Mouse (Mus musculus) embryonic facial prominence, embryonic 10.5 days (tissue): Measurements from ENCODE around the gene Aff1. TPM values are rescaled to one million over a fixed set of nuclear protein-coding genes. Genes with fewer than 3 reads are reported as not detected.

Source experiments
- DNase-seq: peaks from one replicate; pipeline ENCODE4 v3.0.0-alpha.2; 2017; ENCODE audit warnings: low spot score
- H3K27ac ChIP-seq: fragments of 300-500 bp; sonication (generic); replicated peaks from 2 replicates; pipeline ENCODE4 v1.5.1; 2016; ENCODE audit warnings: mild to moderate bottlenecking
- H3K27me3 ChIP-seq: fragments of 300-500 bp; sonication (generic); replicated peaks from 2 replicates; pipeline ENCODE4 v1.6.1; 2016; ENCODE audit warnings: low read depth, mild to moderate bottlenecking; ENCODE audit not compliant: poor library complexity, severe bottlenecking
- H3K36me3 ChIP-seq: fragments of 300-500 bp; sonication (generic); replicated peaks from 2 replicates; pipeline ENCODE4 v1.6.1; 2016; ENCODE audit warnings: mild to moderate bottlenecking, moderate library complexity
- H3K4me1 ChIP-seq: fragments of 300-500 bp; sonication (generic); 2 replicates; pipeline ENCODE4 v1.6.1; 2016
- H3K4me3 ChIP-seq: fragments of 300-500 bp; sonication (generic); 2 replicates; pipeline ENCODE4 v1.5.1; 2016; ENCODE audit warnings: mild to moderate bottlenecking, moderate library complexity
- H3K9me3 ChIP-seq: fragments of 300-500 bp; sonication (generic); 2 replicates; pipeline ENCODE4 v1.6.1; 2016; ENCODE audit warnings: mild to moderate bottlenecking
- WGBS: fragments of 180-500 bp; shearing (Covaris S2); methylation state at CpG from one replicate; pipeline ENCODE4 v1.1.7; 2016; 5-methylcytosine and 5-hydroxymethylcytosine counted together
- polyA plus RNA-seq: library from polyadenylated mRNA; unstranded; fragments of >200 nt; fragmentation: Nextera tagmentation; extraction: Ambion mirVana; gene quantifications from 2 replicates; pipeline ENCODE4 v1.2.1, GENCODE M21; 2016

Aff1 gene
- polyA plus RNA-seq, 1 experiment from 2014 or later, result 4.0 TPM

DNA sequence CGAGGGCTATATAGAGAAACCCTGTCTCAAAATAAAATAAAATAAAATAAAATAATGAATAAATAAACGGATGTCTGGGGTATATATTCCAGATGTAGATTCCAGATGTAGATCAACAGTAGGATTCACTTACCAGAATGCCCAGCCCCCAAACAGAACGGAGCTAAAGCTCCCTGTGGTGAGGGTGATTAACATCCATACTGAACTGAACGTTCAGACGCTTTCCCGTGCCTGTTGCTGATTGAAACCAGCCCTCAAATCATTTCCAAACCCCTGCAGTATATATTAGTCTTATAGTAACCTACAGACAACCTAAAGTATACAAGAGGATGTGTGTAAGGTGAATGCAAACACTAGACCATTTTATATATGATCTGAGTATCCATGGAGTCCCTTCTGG, 17.7 kb upstream of the Aff1 start:
- no peaks in the 10 kb centered on the region for H3K36me3 ChIP-seq
- no peak overlapping the region for H3K27ac ChIP-seq
- H3K4me3 ChIP-seq, result no peak overlapping the region
- peaks cover 5% of the 10 kb centered on the region for H3K4me1 ChIP-seq
- no peaks in the 10 kb centered on the region for H3K9me3 ChIP-seq
- 41% methylated on average over 6 of the region's 6 CpGs for WGBS
- peak; percentile 35 for DNase-seq
- H3K27me3 ChIP-seq, result 0 out of 2 replicates have a peak, but pooled peaks cover 3% of the 10 kb centered on the region

DNA sequence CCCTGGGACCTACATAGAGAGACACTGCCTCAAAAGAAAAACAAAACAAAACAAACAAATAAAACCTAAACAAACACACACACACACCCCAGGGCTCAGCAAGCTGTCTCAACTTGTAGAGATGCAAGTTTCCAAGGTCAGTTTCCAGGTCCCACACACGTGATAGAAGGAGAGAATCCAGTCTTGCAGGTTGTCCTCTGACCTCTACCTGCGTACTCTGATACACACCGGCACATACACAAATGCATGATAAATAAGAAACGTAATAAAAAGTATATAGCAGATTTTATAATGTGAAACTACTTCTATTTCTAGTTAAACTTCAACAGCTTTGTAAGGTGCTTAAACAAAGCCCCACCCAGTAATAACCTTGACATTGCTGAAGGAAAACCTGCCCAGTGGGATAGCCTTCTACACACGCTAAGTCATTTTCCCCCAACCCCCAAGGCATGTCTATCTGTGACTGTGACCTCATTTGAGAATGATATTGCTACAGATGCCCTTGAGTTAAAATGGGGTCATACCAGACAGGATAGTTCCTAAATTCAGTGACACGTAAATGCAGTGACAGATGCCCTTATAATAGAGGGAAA, 15.8 kb upstream of the Aff1 start:
- no peak overlapping the region for H3K4me3 ChIP-seq
- H3K27ac ChIP-seq, result no peak overlapping the region
- peaks cover 1% of the 10 kb centered on the region; the same call in 1 of the 2 replicates for H3K4me1 ChIP-seq
- no peaks in the 10 kb centered on the region for H3K36me3 ChIP-seq
- no peaks in the 10 kb centered on the region for H3K9me3 ChIP-seq
- no peak for DNase-seq
- WGBS, result 88% methylated on average over 6 of the region's 6 CpGs
- H3K27me3 ChIP-seq, result 0 out of 2 replicates have a peak, but pooled peaks cover 3% of the 10 kb centered on the region

GRCm38 (mm10) chr5:103677894-103678293, 14.3 kb upstream of the Aff1 start:
- H3K9me3 ChIP-seq, result no peaks in the 10 kb centered on the region
- H3K27me3 ChIP-seq, result no peaks in the 10 kb centered on the region
- H3K27ac ChIP-seq, result no peak overlapping the region
- DNase-seq, result no peak
- no peak overlapping the region for H3K4me3 ChIP-seq
- no peaks in the 10 kb centered on the region; the same call in 1 of the 2 replicates for H3K4me1 ChIP-seq
- no peaks in the 10 kb centered on the region for H3K36me3 ChIP-seq
- 77% methylated on average over 6 of the region's 6 CpGs for WGBS

DNA sequence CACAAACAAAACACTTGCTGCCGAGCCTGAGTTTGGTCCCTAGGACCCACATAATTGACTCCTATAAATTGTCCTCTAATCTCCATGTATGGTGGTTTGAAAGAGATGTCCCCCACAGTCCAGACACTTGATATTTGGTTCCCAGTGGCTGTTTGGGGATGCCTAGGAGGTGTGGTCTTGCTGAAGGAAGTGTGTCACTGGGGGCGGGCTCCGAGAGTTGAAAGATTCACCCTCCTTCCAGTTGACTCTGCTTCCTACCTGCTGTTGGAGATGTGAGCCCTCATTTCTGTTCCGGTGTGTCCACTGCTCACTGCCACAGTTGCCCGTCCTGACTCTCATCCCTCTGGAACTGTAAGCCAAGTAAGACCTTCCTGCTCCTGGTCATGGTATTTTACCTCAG, 13.2 kb upstream of the Aff1 start:
- DNase-seq, result no peak
- Histone ChIP-seq H3K9me3 (no peaks in the 10 kb centered on the region), H3K4me3 (no peak overlapping the region), H3K27me3 (no peaks in the 10 kb centered on the region), H3K4me1 (no peaks in the 10 kb centered on the region; the same call in 1 of the 2 replicates), H3K27ac (no peak overlapping the region), H3K36me3 (no peaks in the 10 kb centered on the region)
- WGBS, result 92% methylated on average over 5 of the region's 5 CpGs

GRCm38 (mm10) chr5:103680381-103680780, 11.8 kb upstream of the Aff1 start:
- H3K27ac ChIP-seq, result no peak overlapping the region
- no peaks in the 10 kb centered on the region; the same call in 1 of the 2 replicates for H3K4me1 ChIP-seq
- DNase-seq, result peak; percentile 70
- WGBS, result 41% methylated on average over 4 of the region's 4 CpGs
- H3K9me3 ChIP-seq, result no peaks in the 10 kb centered on the region
- no peaks in the 10 kb centered on the region for H3K27me3 ChIP-seq
- no peaks in the 10 kb centered on the region for H3K36me3 ChIP-seq
- H3K4me3 ChIP-seq, result no peak overlapping the region

- Histone ChIP-seq H3K9me3 (no peaks in the 10 kb centered on the region), H3K36me3 (no peaks in the 10 kb centered on the region), H3K4me3 (no peak overlapping the region), H3K27ac (no peak overlapping the region), H3K27me3 (no peaks in the 10 kb centered on the region), H3K4me1 (no peaks in the 10 kb centered on the region; the same call in 1 of the 2 replicates)
- no peak for DNase-seq
- 45% methylated on average over 3 of the region's 3 CpGs for WGBS
Observed at GRCm38 (mm10) chr5:103681824-103682223, 10.3 kb upstream of the Aff1 start.

DNA sequence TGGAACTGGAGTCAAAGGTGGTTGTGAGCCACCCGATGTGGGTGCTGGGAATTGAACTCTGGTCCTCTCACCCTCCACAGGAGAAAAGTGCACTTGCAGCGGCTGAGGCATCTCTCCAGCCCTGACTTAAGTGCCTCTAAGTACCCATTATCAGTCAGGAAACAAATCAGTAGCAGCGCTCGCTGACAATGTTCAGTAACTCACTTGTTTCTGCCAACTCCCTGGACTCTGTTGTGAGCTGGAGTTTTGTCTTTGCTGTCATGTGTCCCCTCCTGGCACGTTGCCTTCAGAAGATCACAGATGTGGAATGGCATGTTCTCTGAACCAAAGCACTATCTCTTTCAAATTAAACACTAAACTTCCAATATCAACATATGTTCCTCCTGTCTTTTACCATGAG, 2.5 kb upstream of the Aff1 start:
- H3K9me3 ChIP-seq, result no peaks in the 10 kb centered on the region
- peaks cover 21% of the 10 kb centered on the region for H3K4me1 ChIP-seq
- no peaks in the 10 kb centered on the region for H3K36me3 ChIP-seq
- 88% methylated on average over 5 of the region's 5 CpGs for WGBS
- H3K27me3 ChIP-seq, result peaks cover 26% of the 10 kb centered on the region
- no peak for DNase-seq
- no peak overlapping the region for H3K27ac ChIP-seq
- no peak overlapping the region for H3K4me3 ChIP-seq

DNA sequence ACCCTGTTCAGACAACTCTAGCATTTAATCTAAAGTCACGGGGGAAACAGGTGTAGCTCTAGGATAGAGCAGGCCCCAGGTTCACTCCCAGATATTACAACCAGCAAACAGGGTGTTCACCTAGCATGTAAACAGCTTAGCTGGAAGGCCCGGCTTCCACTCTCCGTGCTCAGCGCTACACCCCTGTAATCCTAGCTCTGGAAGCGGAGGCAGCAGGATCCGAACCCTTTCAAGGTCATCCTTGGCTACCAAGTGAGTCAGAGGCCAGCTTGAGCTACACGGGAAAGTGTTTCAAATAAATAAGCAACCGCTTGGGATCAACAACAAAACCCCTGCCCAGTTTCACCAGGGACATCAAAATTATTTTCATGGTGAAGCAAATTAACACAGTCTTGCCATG, 2.0 kb upstream of the Aff1 start:
- no peak overlapping the region for H3K4me3 ChIP-seq
- H3K27ac ChIP-seq, result no peak overlapping the region
- H3K4me1 ChIP-seq, result peaks cover 21% of the 10 kb centered on the region
- peaks cover 31% of the 10 kb centered on the region for H3K27me3 ChIP-seq
- H3K36me3 ChIP-seq, result no peaks in the 10 kb centered on the region
- WGBS, result 87% methylated on average over 8 of the region's 8 CpGs
- no peaks in the 10 kb centered on the region for H3K9me3 ChIP-seq
- no peak for DNase-seq

- H3K27ac ChIP-seq, result no peak overlapping the region
- no peak overlapping the region for H3K4me3 ChIP-seq
- H3K36me3 ChIP-seq, result no peaks in the 10 kb centered on the region
- peaks cover 36% of the 10 kb centered on the region for H3K27me3 ChIP-seq
- no peak for DNase-seq
- H3K4me1 ChIP-seq, result peaks cover 21% of the 10 kb centered on the region
- H3K9me3 ChIP-seq, result no peaks in the 10 kb centered on the region
Observed at GRCm38 (mm10) chr5:103691171-103691570, 1.0 kb upstream of the Aff1 start.

DNA sequence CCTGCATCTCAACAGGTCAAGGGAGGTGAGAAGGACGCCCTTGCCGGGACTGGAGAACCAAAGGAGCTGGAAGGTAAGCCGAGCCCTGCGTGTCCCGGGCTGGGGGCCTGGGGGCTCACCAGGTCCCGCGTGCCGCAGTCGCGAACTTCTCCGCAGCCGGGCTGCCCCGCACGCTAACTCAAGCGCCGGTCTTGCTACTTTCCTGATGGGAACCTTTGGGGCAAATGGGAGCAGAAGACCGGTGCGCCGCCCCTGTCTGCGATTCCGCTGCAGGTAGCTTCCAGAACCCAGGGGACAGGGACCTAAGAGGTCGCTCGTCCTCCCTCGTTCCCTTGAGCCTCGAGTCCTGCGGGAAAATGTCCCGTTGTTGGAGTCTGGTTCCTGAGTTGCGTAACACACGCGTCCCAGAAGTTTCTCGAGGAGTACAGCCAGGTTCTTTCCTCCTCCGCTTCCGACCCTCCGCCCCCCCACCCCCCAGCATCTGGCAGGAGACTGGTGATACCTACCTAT, 412 bp downstream of the Aff1 start:
- peak; percentile 49 for DNase-seq
- under 1% methylated on average over 34 of the region's 34 CpGs for WGBS
- H3K9me3 ChIP-seq, result no peaks in the 10 kb centered on the region
- H3K36me3 ChIP-seq, result no peaks in the 10 kb centered on the region
- peaks cover 42% of the 10 kb centered on the region for H3K27me3 ChIP-seq
- H3K4me1 ChIP-seq, result peaks cover 29% of the 10 kb centered on the region
- H3K4me3 ChIP-seq, result peak overlapping the region; percentile 64
- H3K27ac ChIP-seq, result peak overlapping the region; percentile 49; the same call in 1 of the 2 replicates

GRCm38 (mm10) chr5:103693041-103693641, 967 bp downstream of the Aff1 start:
- H3K27ac ChIP-seq, result no peak overlapping the region
- H3K9me3 ChIP-seq, result no peaks in the 10 kb centered on the region
- H3K27me3 ChIP-seq, result peaks cover 43% of the 10 kb centered on the region

GRCm38 (mm10) chr5:103694094-103694493, 1.9 kb downstream of the Aff1 start:
- Histone ChIP-seq H3K27me3 (peaks cover 43% of the 10 kb centered on the region), H3K4me1 (peaks cover 31% of the 10 kb centered on the region), H3K27ac (no peak overlapping the region), H3K9me3 (no peaks in the 10 kb centered on the region), H3K36me3 (no peaks in the 10 kb centered on the region), H3K4me3 (no peak overlapping the region)
- DNase-seq, result no peak
- WGBS, result 49% methylated on average over 6 of the region's 6 CpGs

More at GRCm38 (mm10) chr5:103693041-103693641, 967 bp downstream of the Aff1 start:
- WGBS, result under 1% methylated on average over 28 of the region's 28 CpGs
- Histone ChIP-seq H3K36me3 (no peaks in the 10 kb centered on the region), H3K4me1 (peaks cover 31% of the 10 kb centered on the region), H3K4me3 (peak overlapping the region; percentile 64)
- DNase-seq, result peak; percentile 56

GRCm38 (mm10) chr5:103697875-103698491, 5.8 kb downstream of the Aff1 start:
- Histone ChIP-seq H3K27me3 (peaks cover 34% of the 10 kb centered on the region), H3K36me3 (no peaks in the 10 kb centered on the region), H3K4me1 (peaks cover 19% of the 10 kb centered on the region), H3K9me3 (no peaks in the 10 kb centered on the region), H3K4me3 (no peak overlapping the region), H3K27ac (no peak overlapping the region)
- no peak for DNase-seq
- 70% methylated on average over 5 of the region's 5 CpGs for WGBS
